Mouse (Mus musculus) MEL (cell line): ENCODE data around the gene Lemd1.

Experiments
- CTCF ChIP-seq, 3 experiments: IDR thresholded peaks in 2 of 3; conservative IDR thresholded peaks in 1 of 3; 2 replicates each; pipeline ENCODE4 v1.5.1; 2011 to 2012; ENCODE audit warnings: low read length in 3 of 3, low read depth in 2 of 3, mild to moderate bottlenecking in 2 of 3, improper control_type of control experiment in 1 of 3, inconsistent platforms in 1 of 3, mixed read lengths in 1 of 3, moderate library complexity in 1 of 3; ENCODE audit not compliant: control insufficient read depth in 1 of 3, insufficient read depth in 1 of 3, poor library complexity in 1 of 3, severe bottlenecking in 1 of 3
- GATA1 ChIP-seq: IDR thresholded peaks from 2 replicates; pipeline ENCODE4 v1.6.1; 2011; ENCODE audit warnings: low read depth, low read length, improper control_type of control experiment
- MAX ChIP-seq: IDR thresholded peaks from 2 replicates; pipeline ENCODE4 v1.6.1; 2011; ENCODE audit warnings: low read length, improper control_type of control experiment
- MYB ChIP-seq: IDR thresholded peaks from 2 replicates; pipeline ENCODE4 v1.6.1; 2011; ENCODE audit warnings: mild to moderate bottlenecking, low read depth, low read length, improper control_type of control experiment
- POLR2AphosphoS2 ChIP-seq: IDR thresholded peaks from 2 replicates; pipeline ENCODE4 v1.6.1; 2011; ENCODE audit warnings: low read length, improper control_type of control experiment
- SIN3A ChIP-seq: IDR thresholded peaks from 2 replicates; pipeline ENCODE4 v1.6.1; 2012; ENCODE audit warnings: low read length, improper control_type of control experiment, inconsistent platforms
- TCF12 ChIP-seq: IDR thresholded peaks from 2 replicates; pipeline ENCODE4 v1.6.1; 2014; ENCODE audit warnings: low read depth, mild to moderate bottlenecking, inconsistent platforms, low read length, improper control_type of control experiment, moderate library complexity

DNA sequence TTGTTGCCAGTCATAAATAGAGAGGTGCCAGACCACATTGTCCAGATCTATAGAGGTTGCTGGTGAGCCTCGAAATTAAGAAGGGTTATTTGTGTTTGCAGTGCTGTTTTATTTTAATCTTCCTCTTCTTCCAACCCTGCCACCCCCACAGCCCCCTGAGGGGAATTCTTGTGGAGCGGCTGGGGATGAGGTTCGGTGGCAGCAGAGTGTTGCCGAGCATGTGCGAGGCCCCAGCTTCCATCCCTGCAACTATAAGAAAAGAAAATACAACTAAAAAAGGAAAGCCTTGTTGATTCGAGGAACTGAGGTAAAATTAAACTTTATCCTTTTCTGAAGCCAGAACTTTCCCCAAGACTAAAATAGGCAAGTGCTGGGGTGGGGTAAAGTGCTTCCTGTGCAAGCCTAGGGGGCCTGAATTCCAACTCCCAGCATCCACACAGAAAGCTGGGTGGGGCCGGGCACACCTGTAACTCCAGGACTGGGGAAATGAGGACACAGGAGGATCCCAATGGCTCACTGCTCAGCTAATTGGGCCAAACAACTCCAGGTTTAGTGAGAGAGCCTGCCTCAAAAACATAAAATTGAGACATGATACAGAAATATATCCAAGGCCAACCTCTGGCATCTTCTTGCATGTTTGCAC lies 77.3 kb downstream of the Lemd1 start:
- TF ChIP-seq GATA1 (no peak), SIN3A (no peak), TCF12 (no peak), MYB (no peak), MAX (no peak), CTCF (IDR thresholded peaks at IDR 0.05 in 2 of 3, conservative IDR thresholded peaks at IDR 0.05 in 1 of 3; ENCODE audit: control insufficient read depth in 1 of 3, insufficient read depth in 1 of 3, low read depth in 2 of 3, low read length in 3 of 3, poor library complexity in 1 of 3, severe bottlenecking in 1 of 3) (no peak), POLR2AphosphoS2 (no peak)
